ENCODE assay signal across 9 mouse cellular contexts in genomic region chr1:43196661-43197241, GRCm38 (mm10). TPM values are rescaled to one million over a fixed set of nuclear protein-coding genes. Genes with fewer than 3 reads are reported as not detected.
A peak's percentile ranks its signal among the peaks of the same experiment; 100 is the strongest.
DNase-seq lines count a peak whose midpoint lies in the region; ATAC-seq and TF ChIP-seq lines count a peak whose summit lies in the region.
"Had no signal": no experiment of that assay in that cellular context is flagged by ENCODE, and none has a peak within 500 bp of the region (broad histone marks: within the 10 kb centered on the region; RNA-seq: fewer than 3 reads in every experiment).

TSS of gene Fhl2 (minus strand) at chr1:43196984.

- H3K27me3 ChIP-seq in kidney, postnatal 0 days (ENCODE audit: insufficient read depth, low read length) = no peaks in the 10 kb centered on the region
- no peaks in the 10 kb centered on the region for H3K27me3 ChIP-seq in limb, embryonic 13.5 days

- 38% methylated on average over 5 of the region's 5 CpGs for WGBS in kidney, postnatal 0 days
- WGBS in limb, embryonic 13.5 days = 75% methylated on average over 5 of the region's 5 CpGs

- no peaks in the 10 kb centered on the region for H3K9me3 ChIP-seq in kidney, postnatal 0 days (replicated peaks; ENCODE audit: low read length)
- H3K9me3 ChIP-seq in limb, embryonic 13.5 days = no peaks in the 10 kb centered on the region

- intact Hi-C loops in heart, postnatal 10 days (cut with DNase I) = loop anchor here (2.0 kb wide), 2 partner anchors 50 to 62 kb away; no protein-coding TSS in a partner anchor

- H3K4me1 ChIP-seq in kidney, postnatal 0 days (replicated peaks; ENCODE audit: insufficient read depth, low read length) = peaks cover 8% of the 10 kb centered on the region; the same call in 1 of the 2 replicates
- H3K4me1 ChIP-seq in limb, embryonic 13.5 days = no peaks in the 10 kb centered on the region

- H3K36me3 ChIP-seq in kidney, postnatal 0 days (ENCODE audit: insufficient read depth, low read length) = no peaks in the 10 kb centered on the region
- no peaks in the 10 kb centered on the region for H3K36me3 ChIP-seq in limb, embryonic 13.5 days

- no peak within 1 kb of the TSS for H3K9ac ChIP-seq in kidney, postnatal 0 days (ENCODE audit: low read depth, low read length)
- H3K9ac ChIP-seq in limb, embryonic 13.5 days = no peak within 1 kb of the TSS

- H3K27ac ChIP-seq in kidney, postnatal 0 days = peak within 1 kb of the TSS; percentile 72
- H3K27ac ChIP-seq in limb, embryonic 13.5 days = no peak within 1 kb of the TSS

- no peak for DNase-seq in kidney, postnatal 0 days (ENCODE audit: low spot score)
- DNase-seq in kidney, postnatal 36 days = no peak
- DNase-seq in adrenal gland, postnatal 36 days = no peak
- peak; percentile 72 to 80 for DNase-seq in heart, postnatal 10 days
- no peak for DNase-seq in adipocyte (ENCODE audit: low spot score)

- ATAC-seq in kidney, postnatal 0 days (replicated peaks; ENCODE audit: low FRiP score, low read depth) = peak; percentile 59
- ATAC-seq in limb, embryonic 13.5 days (ENCODE audit: low FRiP score, low read depth) = no peak
- ATAC-seq in erythroid progenitor cell, adult 5-6 weeks (replicated peaks; ENCODE audit: low FRiP score, poor library complexity, severe bottlenecking) = no peak
- no peak for ATAC-seq in granulocyte monocyte progenitor cell, adult 5-6 weeks (replicated peaks; ENCODE audit: poor library complexity, severe bottlenecking)

- H3K4me2 ChIP-seq in kidney, postnatal 0 days (ENCODE audit: low read length) = peak within 1 kb of the TSS; percentile 14; the same call in 1 of the 2 replicates
- no peak within 1 kb of the TSS for H3K4me2 ChIP-seq in limb, embryonic 13.5 days (replicated peaks)

- H3K4me3 ChIP-seq in kidney, postnatal 0 days (replicated peaks; ENCODE audit: low read depth, low read length) = no peak within 1 kb of the TSS
- H3K4me3 ChIP-seq in limb, embryonic 13.5 days = no peak within 1 kb of the TSS

- TF ChIP-seq CTCF in kidney, postnatal 0 days (IDR thresholded peaks at IDR 0.05; ENCODE audit: low read depth) = no peak

RNA-seq across cellular contexts. Expression of gene Fhl2, which starts in this region (rescaled TPM):
- polyA plus RNA-seq in kidney, postnatal 0 days (2015; fragmentation: Nextera tagmentation; extraction: Ambion mirVana) = 135 and 145 TPM in 2 replicates
- 10 to 100 TPM; 25.4 to 27.6 TPM for total RNA-seq in adrenal gland, postnatal 36 days (2021)
- total RNA-seq in heart, postnatal 10 days (2021) = 1,000 to 10,000 TPM; 1,415 to 1,605 TPM
- polyA plus RNA-seq in limb, embryonic 13.5 days (2015; fragmentation: Nextera tagmentation; extraction: Ambion mirVana) = 18.3 and 19.1 TPM in 2 replicates
- 1.7 TPM in 1 of 2 replicates, not detected in the other for total RNA-seq in erythroid progenitor cell, adult 5-6 weeks (2015; ENCODE audit: low replicate concordance)
- total RNA-seq in erythroid progenitor cell, adult 5-6 weeks (2017; ENCODE audit: low replicate concordance) = 0.39 TPM in 1 of 2 replicates, not detected in the other
- total RNA-seq in granulocyte monocyte progenitor cell, adult 5-6 weeks (2014; fragmentation: Nextera tagmentation) = not detected in 2 replicates
- 0.88 TPM in 1 of 2 replicates, not detected in the other for total RNA-seq in granulocyte monocyte progenitor cell, adult 5-6 weeks (2017)
- total RNA-seq: MEL had no signal

Comparison
In these comparisons a context has a peak if more than half of its experiments do, and no peak if none do; other contexts are left out.
1. RNA of gene Fhl2 (total RNA-seq): 1,415 to 1,605 TPM in heart, postnatal 10 days; 25.4 to 27.6 TPM in adrenal gland, postnatal 36 days, 0.39 to 1.7 TPM in erythroid progenitor cell, adult 5-6 weeks and 0.88 TPM in granulocyte monocyte progenitor cell, adult 5-6 weeks; every median in the first group is over 10 times any median in the second.
2. DNase-seq: peak in heart, postnatal 10 days (2 of 2); none in kidney, postnatal 0 days (single experiment), kidney, postnatal 36 days (0 of 2), adrenal gland, postnatal 36 days (0 of 2) and adipocyte (single experiment).